Mouse (Mus musculus): ENCODE results near the gene Crim1. TPM values are rescaled to one million over a fixed set of nuclear protein-coding genes. Genes with fewer than 3 reads are reported as not detected.

The Crim1 gene
- polyA plus RNA-seq, 1 experiment from 2014 or later = 0.41 TPM

- no peak for ATAC-seq (ENCODE audit: low read depth)
- Histone ChIP-seq H3K36me3 (ENCODE audit: control insufficient read depth, insufficient read depth) (no peaks in the 10 kb centered on the region), H3K9me3 (replicated peaks; ENCODE audit: control insufficient read depth, low read length) (no peaks in the 10 kb centered on the region), H3K27me3 (ENCODE audit: control insufficient read depth, insufficient read depth, low read depth, low read length) (no peaks in the 10 kb centered on the region), H3K4me3 (ENCODE audit: low read depth, low read length) (no peak overlapping the region), H3K4me2 (ENCODE audit: low read depth, low read length) (no peak overlapping the region), H3K27ac (ENCODE audit: low read length) (no peak overlapping the region), H3K9ac (ENCODE audit: low read depth, low read length) (no peak overlapping the region), H3K4me1 (ENCODE audit: control insufficient read depth, low read depth, low read length) (peaks cover under 1% of the 10 kb centered on the region; the same call in 1 of the 2 replicates)
- 55% methylated on average over 4 of the region's 4 CpGs for WGBS (ENCODE audit: insufficient replicate concordance)
Observed at GRCm38 (mm10) chr17:78268591-78268990, 68.5 kb downstream of the Crim1 start.

DNA sequence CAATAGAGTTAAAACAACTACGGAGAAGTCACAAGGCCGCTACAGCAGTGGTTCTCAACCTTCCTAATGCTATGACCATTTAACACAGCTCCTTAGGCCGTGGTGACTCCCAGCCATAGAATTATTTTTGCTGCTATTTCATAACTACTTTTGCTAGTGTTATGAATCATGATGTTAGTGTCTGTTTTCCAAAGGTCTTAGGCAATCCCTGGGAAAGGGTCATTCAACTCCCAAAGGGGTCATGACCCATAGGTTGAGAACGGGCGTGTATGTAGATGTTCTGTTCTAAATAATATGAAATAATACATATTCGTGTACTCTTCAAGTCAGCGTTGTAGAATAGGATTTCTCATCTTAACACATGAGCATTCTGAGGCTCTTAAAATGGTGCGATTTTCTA, 69.3 kb downstream of the Crim1 start:
- WGBS (ENCODE audit: insufficient replicate concordance) = 79% methylated on average over 8 of the region's 8 CpGs
- Histone ChIP-seq H3K27me3 (ENCODE audit: control insufficient read depth, insufficient read depth, low read depth, low read length) (no peaks in the 10 kb centered on the region), H3K9me3 (replicated peaks; ENCODE audit: control insufficient read depth, low read length) (no peaks in the 10 kb centered on the region), H3K4me1 (ENCODE audit: control insufficient read depth, low read depth, low read length) (peaks cover 3% of the 10 kb centered on the region; the same call in 1 of the 2 replicates), H3K27ac (ENCODE audit: low read length) (no peak overlapping the region), H3K4me2 (ENCODE audit: low read depth, low read length) (no peak overlapping the region), H3K4me3 (ENCODE audit: low read depth, low read length) (no peak overlapping the region), H3K36me3 (ENCODE audit: control insufficient read depth, insufficient read depth) (no peaks in the 10 kb centered on the region), H3K9ac (ENCODE audit: low read depth, low read length) (no peak overlapping the region)
- ATAC-seq (ENCODE audit: low read depth) = no peak

GRCm38 (mm10) chr17:78270019-78270418, 70.0 kb downstream of the Crim1 start:
- Histone ChIP-seq H3K9me3 (replicated peaks; ENCODE audit: control insufficient read depth, low read length) (no peaks in the 10 kb centered on the region), H3K4me2 (ENCODE audit: low read depth, low read length) (no peak overlapping the region), H3K9ac (ENCODE audit: low read depth, low read length) (no peak overlapping the region), H3K4me1 (ENCODE audit: control insufficient read depth, low read depth, low read length) (peaks cover 3% of the 10 kb centered on the region; the same call in 1 of the 2 replicates), H3K4me3 (ENCODE audit: low read depth, low read length) (no peak overlapping the region), H3K36me3 (ENCODE audit: control insufficient read depth, insufficient read depth) (no peaks in the 10 kb centered on the region), H3K27ac (ENCODE audit: low read length) (no peak overlapping the region), H3K27me3 (ENCODE audit: control insufficient read depth, insufficient read depth, low read depth, low read length) (no peaks in the 10 kb centered on the region)
- WGBS (ENCODE audit: insufficient replicate concordance) = 69% methylated on average over 6 of the region's 6 CpGs
- no peak for ATAC-seq (ENCODE audit: low read depth)

- no peaks in the 10 kb centered on the region for H3K9me3 ChIP-seq (replicated peaks; ENCODE audit: control insufficient read depth, low read length)
- no peak overlapping the region for H3K4me3 ChIP-seq (ENCODE audit: low read depth, low read length)
- H3K27ac ChIP-seq (ENCODE audit: low read length) = no peak overlapping the region
- no peak overlapping the region for H3K4me2 ChIP-seq (ENCODE audit: low read depth, low read length)
- WGBS (ENCODE audit: insufficient replicate concordance) = 76% methylated on average over 8 of the region's 8 CpGs
- H3K27me3 ChIP-seq (ENCODE audit: control insufficient read depth, insufficient read depth, low read depth, low read length) = no peaks in the 10 kb centered on the region
- no peak for ATAC-seq (ENCODE audit: low read depth)
- peaks cover 3% of the 10 kb centered on the region; the same call in 1 of the 2 replicates for H3K4me1 ChIP-seq (ENCODE audit: control insufficient read depth, low read depth, low read length)
- no peaks in the 10 kb centered on the region for H3K36me3 ChIP-seq (ENCODE audit: control insufficient read depth, insufficient read depth)
- H3K9ac ChIP-seq (ENCODE audit: low read depth, low read length) = no peak overlapping the region
Observed at GRCm38 (mm10) chr17:78271731-78272130, 71.7 kb downstream of the Crim1 start.

GRCm38 (mm10) chr17:78272142-78272541, 72.1 kb downstream of the Crim1 start:
- H3K27me3 ChIP-seq (ENCODE audit: control insufficient read depth, insufficient read depth, low read depth, low read length) = no peaks in the 10 kb centered on the region
- no peak overlapping the region for H3K4me3 ChIP-seq (ENCODE audit: low read depth, low read length)
- ATAC-seq (ENCODE audit: low read depth) = no peak
- H3K27ac ChIP-seq (ENCODE audit: low read length) = no peak overlapping the region
- H3K4me2 ChIP-seq (ENCODE audit: low read depth, low read length) = no peak overlapping the region
- H3K9me3 ChIP-seq (replicated peaks; ENCODE audit: control insufficient read depth, low read length) = no peaks in the 10 kb centered on the region
- no peaks in the 10 kb centered on the region for H3K36me3 ChIP-seq (ENCODE audit: control insufficient read depth, insufficient read depth)
- 79% methylated on average over 8 of the region's 8 CpGs for WGBS (ENCODE audit: insufficient replicate concordance)
- H3K4me1 ChIP-seq (ENCODE audit: control insufficient read depth, low read depth, low read length) = peaks cover 3% of the 10 kb centered on the region; the same call in 1 of the 2 replicates
- no peak overlapping the region for H3K9ac ChIP-seq (ENCODE audit: low read depth, low read length)

DNA sequence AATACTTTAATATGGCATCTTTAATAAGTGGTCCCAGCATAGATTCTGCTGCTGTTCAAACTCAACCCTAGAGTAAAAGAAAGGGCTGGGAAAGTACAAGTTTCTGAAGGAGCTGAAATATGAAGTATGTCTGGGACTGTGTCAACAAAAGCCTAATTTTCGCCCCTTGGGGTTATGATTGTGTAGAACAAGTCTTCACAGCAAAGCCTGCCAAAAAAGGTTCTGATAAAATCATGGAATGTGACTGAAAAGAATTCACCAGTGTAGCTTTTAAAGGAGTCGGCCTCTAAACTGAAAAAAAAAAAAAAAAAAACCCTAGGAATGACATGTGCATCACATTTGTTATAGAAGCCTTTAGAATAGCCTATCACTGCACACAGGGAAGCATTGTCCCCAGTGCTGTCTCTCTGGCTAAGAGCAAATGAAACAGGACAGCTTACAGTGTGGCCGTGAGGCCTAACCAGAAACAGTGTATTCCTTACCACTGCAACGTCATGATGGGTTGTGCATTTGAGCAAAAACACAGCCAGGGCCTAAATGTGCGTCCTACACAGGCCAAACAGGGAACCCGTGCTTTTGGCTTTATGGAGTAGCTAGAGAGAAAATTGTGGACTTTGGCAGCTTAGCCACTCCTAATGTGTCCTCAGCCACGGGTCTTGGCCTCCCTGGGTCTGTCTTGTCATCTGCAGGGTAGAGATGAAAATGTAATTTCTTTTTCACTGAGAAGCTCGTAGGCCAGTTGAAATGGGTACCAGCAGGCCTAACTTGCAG, 72.8 kb downstream of the Crim1 start:
- Histone ChIP-seq H3K27me3 (ENCODE audit: control insufficient read depth, insufficient read depth, low read depth, low read length) (no peaks in the 10 kb centered on the region), H3K9ac (ENCODE audit: low read depth, low read length) (no peak overlapping the region), H3K27ac (ENCODE audit: low read length) (no peak overlapping the region), H3K9me3 (replicated peaks; ENCODE audit: control insufficient read depth, low read length) (no peaks in the 10 kb centered on the region), H3K4me3 (ENCODE audit: low read depth, low read length) (no peak overlapping the region), H3K36me3 (ENCODE audit: control insufficient read depth, insufficient read depth) (no peaks in the 10 kb centered on the region), H3K4me2 (ENCODE audit: low read depth, low read length) (no peak overlapping the region), H3K4me1 (ENCODE audit: control insufficient read depth, low read depth, low read length) (peaks cover 3% of the 10 kb centered on the region; the same call in 1 of the 2 replicates)
- ATAC-seq (ENCODE audit: low read depth) = no peak
- WGBS (ENCODE audit: insufficient replicate concordance) = 67% methylated on average over 8 of the region's 8 CpGs

DNA sequence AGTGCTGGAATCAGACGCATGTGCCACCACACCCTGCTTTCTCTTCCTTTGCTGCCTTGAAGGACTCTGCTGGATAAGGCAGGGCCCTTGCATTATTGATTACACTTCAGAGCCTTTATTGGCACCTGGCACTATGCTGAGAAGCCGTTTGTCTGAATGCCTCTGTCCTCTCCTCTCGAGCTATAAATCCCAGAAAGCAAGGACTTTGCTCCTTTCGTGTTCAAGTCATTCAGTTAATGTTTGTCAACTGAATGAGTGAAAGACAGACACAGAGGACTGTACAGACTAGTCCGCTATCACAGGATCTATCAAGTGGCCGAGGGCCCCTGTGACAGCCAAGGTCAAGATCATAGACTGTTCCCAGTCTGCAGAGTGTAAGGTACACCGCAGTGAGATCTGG, 73.8 kb downstream of the Crim1 start:
- Histone ChIP-seq H3K36me3 (ENCODE audit: control insufficient read depth, insufficient read depth) (no peaks in the 10 kb centered on the region), H3K4me1 (ENCODE audit: control insufficient read depth, low read depth, low read length) (peaks cover 3% of the 10 kb centered on the region; the same call in 1 of the 2 replicates), H3K27ac (ENCODE audit: low read length) (no peak overlapping the region), H3K9me3 (replicated peaks; ENCODE audit: control insufficient read depth, low read length) (no peaks in the 10 kb centered on the region), H3K9ac (ENCODE audit: low read depth, low read length) (no peak overlapping the region), H3K27me3 (ENCODE audit: control insufficient read depth, insufficient read depth, low read depth, low read length) (no peaks in the 10 kb centered on the region), H3K4me3 (ENCODE audit: low read depth, low read length) (no peak overlapping the region), H3K4me2 (ENCODE audit: low read depth, low read length) (no peak overlapping the region)
- ATAC-seq (ENCODE audit: low read depth) = no peak
- WGBS (ENCODE audit: insufficient replicate concordance) = 56% methylated on average over 7 of the region's 7 CpGs

- H3K4me2 ChIP-seq (ENCODE audit: low read depth, low read length) = no peak overlapping the region
- no peaks in the 10 kb centered on the region for H3K27me3 ChIP-seq (ENCODE audit: control insufficient read depth, insufficient read depth, low read depth, low read length)
- H3K27ac ChIP-seq (ENCODE audit: low read length) = no peak overlapping the region
- H3K9ac ChIP-seq (ENCODE audit: low read depth, low read length) = no peak overlapping the region
- H3K9me3 ChIP-seq (replicated peaks; ENCODE audit: control insufficient read depth, low read length) = no peaks in the 10 kb centered on the region
- H3K4me3 ChIP-seq (ENCODE audit: low read depth, low read length) = no peak overlapping the region
- WGBS (ENCODE audit: insufficient replicate concordance) = 67% methylated on average over 7 of the region's 7 CpGs
- no peak for ATAC-seq (ENCODE audit: low read depth)
- H3K4me1 ChIP-seq (ENCODE audit: control insufficient read depth, low read depth, low read length) = peaks cover 3% of the 10 kb centered on the region; the same call in 1 of the 2 replicates
- H3K36me3 ChIP-seq (ENCODE audit: control insufficient read depth, insufficient read depth) = no peaks in the 10 kb centered on the region
Observed at GRCm38 (mm10) chr17:78274609-78275506, 74.8 kb downstream of the Crim1 start.

DNA sequence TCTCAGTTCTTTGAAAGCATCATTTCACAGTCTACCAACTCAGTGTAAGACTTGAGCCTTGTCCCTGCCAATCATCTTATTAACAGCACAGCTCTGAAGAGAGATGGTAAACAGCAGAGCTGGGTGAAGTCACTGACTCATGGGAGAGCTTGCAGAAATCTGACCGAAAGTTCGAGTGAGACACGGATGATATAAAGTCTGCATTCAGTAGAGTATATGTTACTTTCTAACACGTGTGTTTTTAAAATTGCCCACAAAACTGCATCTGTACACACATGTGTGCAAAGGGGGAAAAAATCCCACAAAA, 75.4 kb downstream of the Crim1 start:
- Histone ChIP-seq H3K27me3 (ENCODE audit: control insufficient read depth, insufficient read depth, low read depth, low read length) (no peaks in the 10 kb centered on the region), H3K4me1 (ENCODE audit: control insufficient read depth, low read depth, low read length) (peaks cover 3% of the 10 kb centered on the region; the same call in 1 of the 2 replicates), H3K27ac (ENCODE audit: low read length) (no peak overlapping the region), H3K36me3 (ENCODE audit: control insufficient read depth, insufficient read depth) (no peaks in the 10 kb centered on the region), H3K9ac (ENCODE audit: low read depth, low read length) (no peak overlapping the region), H3K4me3 (ENCODE audit: low read depth, low read length) (no peak overlapping the region), H3K4me2 (ENCODE audit: low read depth, low read length) (no peak overlapping the region), H3K9me3 (replicated peaks; ENCODE audit: control insufficient read depth, low read length) (no peaks in the 10 kb centered on the region)
- ATAC-seq (ENCODE audit: low read depth) = no peak
- WGBS (ENCODE audit: insufficient replicate concordance) = 52% methylated on average over 4 of the region's 4 CpGs

Measured in liver, embryonic 16.5 days (tissue).